Mouse (Mus musculus) lung, embryonic 16.5 days (tissue): Measurements from ENCODE around the gene Ankrd11. TPM values are rescaled to one million over a fixed set of nuclear protein-coding genes. Genes with fewer than 3 reads are reported as not detected.

Source experiments
- ATAC-seq: fragments of 200-750 bp; cut with Nextera tagmentation; 2 replicates; pipeline ENCODE4 v1.8.0; 2017; ENCODE audit warnings: low read depth, mild to moderate bottlenecking, moderate library complexity
- H3K27ac ChIP-seq: fragments of 300-500 bp; sonication (generic); 2 replicates; pipeline ENCODE4 v1.5.1; 2014; ENCODE audit warnings: mild to moderate bottlenecking, control low read depth, low read length
- H3K27me3 ChIP-seq: fragments of 300-500 bp; sonication (generic); 2 replicates; pipeline ENCODE4 v1.6.1; 2014; ENCODE audit warnings: low read depth, low read length, mixed read lengths; ENCODE audit not compliant: control insufficient read depth, insufficient read depth
- H3K36me3 ChIP-seq: fragments of 300-500 bp; sonication (generic); 2 replicates; pipeline ENCODE4 v1.6.1; 2014; ENCODE audit warnings: low read length; ENCODE audit not compliant: control insufficient read depth, insufficient read depth
- H3K4me1 ChIP-seq: fragments of 300-500 bp; sonication (generic); replicated peaks from 2 replicates; pipeline ENCODE4 v1.6.1; 2014; ENCODE audit warnings: low read length, mixed read lengths; ENCODE audit not compliant: control insufficient read depth, insufficient read depth
- H3K4me2 ChIP-seq: fragments of 300-500 bp; sonication (generic); 2 replicates; pipeline ENCODE4 v1.6.1; 2014; ENCODE audit warnings: low read depth, low read length, control low read depth
- H3K4me3 ChIP-seq: fragments of 300-500 bp; sonication (generic); 2 replicates; pipeline ENCODE4 v1.5.1; 2014; ENCODE audit warnings: mild to moderate bottlenecking, low read length, control low read depth
- H3K9ac ChIP-seq: fragments of 300-500 bp; sonication (generic); 2 replicates; pipeline ENCODE4 v1.6.1; 2014; ENCODE audit warnings: low read length, control low read depth
- H3K9me3 ChIP-seq: fragments of 300-500 bp; sonication (generic); 2 replicates; pipeline ENCODE4 v1.6.1; 2016; ENCODE audit warnings: low read length; ENCODE audit not compliant: control insufficient read depth
- WGBS: fragments of 180-500 bp; shearing (Covaris S2); extraction: QIAGEN DNeasy Blood & Tissue Kit; methylation state at CpG from one replicate; pipeline ENCODE4 v1.1.7; 2014; 5-methylcytosine and 5-hydroxymethylcytosine counted together
- polyA plus RNA-seq: library from polyadenylated mRNA; unstranded; fragments of >200 nt; fragmentation: Nextera tagmentation; extraction: Ambion mirVana; gene quantifications from 2 replicates; pipeline ENCODE4 v1.2.1, GENCODE M21; 2015

Ankrd11 gene
- polyA plus RNA-seq, 1 experiment from 2014 or later = 23.9 TPM

DNA sequence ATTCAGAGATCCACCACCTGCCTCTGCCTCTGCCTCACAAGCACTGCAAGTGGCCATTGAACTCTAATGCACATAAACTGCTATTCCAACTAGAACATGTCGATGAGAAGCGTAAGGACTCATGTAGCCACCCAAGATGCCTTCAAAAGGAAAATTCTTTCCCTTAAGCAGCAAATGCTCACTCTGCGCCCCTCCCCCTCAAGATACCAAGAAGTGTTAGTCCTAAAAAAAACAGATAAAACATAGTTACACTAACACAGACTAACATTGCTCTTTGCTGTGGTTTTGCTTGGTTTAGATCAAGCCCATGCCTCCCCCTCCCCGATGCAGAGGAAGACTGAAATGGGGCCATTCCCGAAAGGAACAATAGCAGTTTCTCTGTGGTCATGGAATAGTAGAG, 90.6 kb downstream of the Ankrd11 start:
- peaks cover 13% of the 10 kb centered on the region for H3K4me1 ChIP-seq
- ATAC-seq = no peak

DNA sequence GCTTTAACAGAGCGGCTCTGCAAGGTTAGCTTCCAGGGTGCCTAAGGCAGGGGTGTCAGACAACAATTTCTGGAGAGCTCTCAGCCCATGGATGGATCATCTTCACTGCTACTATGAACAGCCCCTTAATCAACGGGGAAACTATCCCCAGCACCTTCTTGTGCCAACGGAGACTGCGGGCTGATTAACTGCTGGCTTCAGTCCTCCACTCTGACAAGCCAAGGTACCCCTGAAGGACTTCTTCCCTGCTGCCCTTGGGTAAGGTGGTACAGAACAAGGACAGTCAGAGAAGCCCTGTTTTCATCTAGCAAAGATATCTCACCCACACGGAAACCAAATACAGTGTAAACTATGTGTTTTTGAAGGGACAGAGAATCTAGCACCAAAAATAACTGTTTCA, 92.4 kb downstream of the Ankrd11 start:
- Histone ChIP-seq H3K4me2 (no peak overlapping the region), H3K4me1 (peaks cover 13% of the 10 kb centered on the region), H3K27ac (no peak overlapping the region), H3K9me3 (no peaks in the 10 kb centered on the region), H3K9ac (no peak overlapping the region), H3K36me3 (no peaks in the 10 kb centered on the region), H3K4me3 (no peak overlapping the region), H3K27me3 (no peaks in the 10 kb centered on the region)
- 64% methylated on average over 5 of the region's 5 CpGs for WGBS
- no peak for ATAC-seq

More for the DNA sequence above, 90.6 kb downstream of the Ankrd11 start:
- 71% methylated on average over 5 of the region's 5 CpGs for WGBS
- Histone ChIP-seq H3K4me3 (no peak overlapping the region), H3K27me3 (no peaks in the 10 kb centered on the region), H3K9ac (no peak overlapping the region), H3K9me3 (no peaks in the 10 kb centered on the region), H3K27ac (no peak overlapping the region), H3K36me3 (no peaks in the 10 kb centered on the region), H3K4me2 (no peak overlapping the region)

DNA sequence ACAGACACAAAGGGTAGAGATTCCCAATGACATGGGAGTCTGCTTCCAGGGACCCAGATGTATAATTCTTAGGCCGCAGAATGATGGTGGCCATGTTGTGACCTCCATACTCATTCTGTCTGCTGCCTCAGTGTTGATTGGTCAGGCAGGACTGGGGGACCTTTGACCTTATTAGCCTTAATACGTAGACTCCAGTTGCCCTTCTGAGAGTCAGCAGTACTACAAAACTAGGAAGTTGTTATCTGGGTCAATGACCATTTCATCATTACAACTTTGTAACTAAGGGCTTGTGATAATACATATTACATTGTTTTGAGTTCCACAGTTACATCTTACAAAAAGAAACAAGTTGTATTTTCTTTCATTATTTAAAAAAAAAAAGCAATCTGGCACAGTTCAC, 96.3 kb downstream of the Ankrd11 start:
- no peak overlapping the region for H3K4me2 ChIP-seq
- peaks cover 13% of the 10 kb centered on the region for H3K4me1 ChIP-seq
- H3K9ac ChIP-seq = no peak overlapping the region
- H3K27me3 ChIP-seq = no peaks in the 10 kb centered on the region
- no peak overlapping the region for H3K4me3 ChIP-seq
- H3K36me3 ChIP-seq = no peaks in the 10 kb centered on the region
- H3K9me3 ChIP-seq = no peaks in the 10 kb centered on the region
- no peak for ATAC-seq
- WGBS = 80% methylated on average over 2 of the region's 2 CpGs
- H3K27ac ChIP-seq = no peak overlapping the region

DNA sequence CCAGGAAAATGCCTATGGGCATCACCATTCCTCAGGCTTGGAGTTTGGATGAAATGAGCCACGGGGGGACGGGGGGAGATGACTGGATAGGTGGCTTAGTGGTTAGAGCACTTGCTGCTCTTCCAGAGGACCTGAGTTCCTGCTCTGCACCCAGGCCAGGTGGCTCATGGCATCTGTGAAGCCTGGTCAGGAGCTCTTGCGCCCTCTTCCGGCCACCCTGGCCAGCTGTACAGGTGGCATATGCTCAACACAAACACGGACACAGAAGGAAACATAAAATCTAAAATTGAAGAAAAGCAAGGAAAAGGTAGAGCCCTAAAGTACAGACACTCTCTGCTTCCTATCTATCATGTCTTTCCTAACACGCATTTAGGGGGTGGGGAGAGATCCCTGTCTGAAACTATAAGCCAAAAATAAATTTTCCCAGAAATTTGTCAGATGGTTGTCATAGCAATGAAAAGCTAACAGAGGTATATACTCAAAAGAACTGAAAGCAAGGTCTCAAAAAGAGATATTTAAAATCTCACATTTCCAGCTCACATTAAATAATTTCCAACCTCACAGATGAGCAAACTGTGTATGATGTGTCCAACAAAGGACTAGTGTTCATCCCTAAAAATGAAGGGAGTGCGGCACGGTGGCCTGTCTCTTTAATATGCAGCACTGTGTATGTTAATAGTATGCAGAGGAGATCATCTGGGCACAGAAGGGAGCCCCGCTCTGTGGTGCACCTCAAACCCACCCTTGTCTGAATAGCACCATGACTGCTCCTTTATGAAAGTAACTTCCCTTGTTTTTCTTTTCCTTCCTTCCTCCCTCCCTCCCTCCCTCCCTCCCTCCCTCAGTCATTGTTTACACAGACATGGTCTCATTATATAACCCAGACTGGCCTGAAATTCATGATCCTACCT, 99.0 kb downstream of the Ankrd11 start:
- Histone ChIP-seq H3K27ac (no peak overlapping the region), H3K9ac (no peak overlapping the region), H3K4me2 (no peak overlapping the region), H3K36me3 (no peaks in the 10 kb centered on the region), H3K9me3 (no peaks in the 10 kb centered on the region), H3K4me1 (peaks cover 8% of the 10 kb centered on the region; the same call in 1 of the 2 replicates), H3K27me3 (no peaks in the 10 kb centered on the region), H3K4me3 (no peak overlapping the region)
- 75% methylated on average over 9 of the region's 9 CpGs for WGBS
- no peak for ATAC-seq

DNA sequence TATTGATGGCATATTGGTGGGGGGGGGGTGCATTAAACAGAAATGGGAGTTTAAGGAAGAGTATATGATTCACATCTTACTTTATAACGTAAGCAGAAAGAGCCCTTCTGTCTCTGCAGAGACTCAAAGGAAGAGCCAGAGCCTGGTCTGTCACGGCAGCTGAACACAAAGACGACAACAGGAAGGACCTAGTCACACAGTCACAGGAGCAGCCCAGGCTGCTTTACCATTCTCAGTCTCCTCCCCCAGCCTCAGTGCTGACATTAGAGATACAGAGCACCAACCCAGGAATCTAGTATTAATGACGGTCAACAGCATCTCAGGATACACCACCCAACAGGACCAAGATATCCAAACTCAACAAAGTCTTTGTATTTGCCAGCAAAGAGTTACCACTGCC, 103.5 kb downstream of the Ankrd11 start:
- WGBS = 44% methylated on average over 4 of the region's 4 CpGs
- no peaks in the 10 kb centered on the region for H3K9me3 ChIP-seq
- H3K36me3 ChIP-seq = no peaks in the 10 kb centered on the region
- no peak overlapping the region for H3K4me3 ChIP-seq
- no peak overlapping the region for H3K9ac ChIP-seq
- H3K27me3 ChIP-seq = no peaks in the 10 kb centered on the region
- H3K27ac ChIP-seq = no peak overlapping the region
- 0 out of 2 replicates have a peak, but pooled peaks have one; percentile 36 for ATAC-seq
- no peak overlapping the region for H3K4me2 ChIP-seq
- peaks cover 30% of the 10 kb centered on the region; the same call in 1 of the 2 replicates for H3K4me1 ChIP-seq

DNA sequence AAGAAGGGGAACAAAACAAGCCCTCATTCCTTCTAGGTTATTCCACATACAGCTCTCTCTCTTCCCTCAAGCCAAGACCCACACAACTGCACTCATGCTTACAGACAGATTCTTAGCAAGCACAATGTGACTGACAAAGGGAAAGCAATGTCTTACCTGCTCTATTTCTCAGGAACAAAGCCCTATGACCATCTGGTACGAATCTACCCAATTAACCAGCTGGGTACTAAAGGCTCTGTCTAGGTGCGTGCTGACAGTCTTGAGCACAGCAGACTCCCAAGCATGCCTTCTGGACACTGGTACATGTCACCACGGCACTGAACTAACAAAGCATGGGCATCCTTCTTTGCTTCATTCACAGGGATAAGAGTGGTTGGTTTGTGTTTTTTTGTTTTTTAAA, 103.9 kb downstream of the Ankrd11 start:
- Histone ChIP-seq H3K27ac (no peak overlapping the region; the same call in 1 of the 2 replicates), H3K9ac (no peak overlapping the region), H3K27me3 (no peaks in the 10 kb centered on the region), H3K4me2 (no peak overlapping the region), H3K36me3 (no peaks in the 10 kb centered on the region), H3K4me1 (peaks cover 30% of the 10 kb centered on the region; the same call in 1 of the 2 replicates), H3K4me3 (no peak overlapping the region), H3K9me3 (no peaks in the 10 kb centered on the region)
- ATAC-seq = no peak
- 77% methylated on average over 3 of the region's 3 CpGs for WGBS

DNA sequence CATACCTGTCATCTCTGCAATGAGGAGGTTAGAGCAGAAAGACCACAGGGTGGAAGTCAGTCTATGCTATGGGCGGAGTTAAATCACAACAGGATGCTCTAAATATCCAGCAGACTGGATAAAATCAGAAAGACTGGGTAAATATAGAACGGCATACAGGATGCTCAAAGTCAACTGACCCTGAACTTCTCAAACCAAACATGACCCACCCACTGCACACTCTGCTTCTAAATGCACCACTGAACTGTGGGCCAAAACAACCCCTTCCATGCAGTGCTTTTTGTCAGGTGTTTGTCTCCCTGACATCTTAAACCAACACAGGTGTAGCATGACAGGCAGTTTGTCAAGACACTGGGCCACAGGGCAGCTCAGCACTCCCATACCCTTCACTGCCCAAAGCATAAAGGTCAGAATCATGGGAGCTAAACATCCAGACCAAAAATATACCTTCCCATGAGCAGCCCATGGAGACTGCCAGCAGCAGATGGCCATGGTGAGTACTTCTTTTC, 104.5 kb downstream of the Ankrd11 start:
- Histone ChIP-seq H3K9me3 (no peaks in the 10 kb centered on the region), H3K36me3 (no peaks in the 10 kb centered on the region), H3K4me1 (peaks cover 32% of the 10 kb centered on the region; the same call in 1 of the 2 replicates), H3K27ac (no peak overlapping the region), H3K27me3 (no peaks in the 10 kb centered on the region), H3K9ac (no peak overlapping the region), H3K4me3 (no peak overlapping the region), H3K4me2 (no peak overlapping the region)
- 59% methylated on average over 2 of the region's 2 CpGs for whole genome bisulfite sequencing
- 0 out of 2 replicates have a peak, but pooled peaks have one; percentile 31 for ATAC-seq

DNA sequence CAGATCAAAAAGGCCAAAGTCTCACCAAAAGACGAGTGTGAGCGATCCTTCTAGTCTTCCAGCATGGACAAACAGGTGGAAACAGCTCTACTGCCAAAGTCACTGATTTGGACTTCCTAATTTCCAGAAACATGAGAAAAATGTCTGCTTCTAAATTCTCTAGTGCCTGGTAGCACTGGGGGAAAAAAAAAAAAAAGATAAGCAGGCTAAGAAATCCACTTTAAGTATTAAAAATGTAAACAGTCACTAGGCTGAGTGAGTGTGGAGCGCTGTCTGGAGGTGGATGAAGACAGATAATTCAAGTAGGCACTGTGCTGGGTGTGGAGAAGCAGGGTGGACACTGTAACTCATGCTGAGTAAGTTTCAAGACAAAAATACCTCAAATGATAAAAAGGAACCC, 106.2 kb downstream of the Ankrd11 start:
- 44% methylated on average over 3 of the region's 3 CpGs for WGBS
- no peaks in the 10 kb centered on the region for H3K9me3 ChIP-seq
- H3K27ac ChIP-seq = no peak overlapping the region
- no peak for ATAC-seq
- no peak overlapping the region for H3K4me3 ChIP-seq
- no peak overlapping the region for H3K4me2 ChIP-seq
- H3K4me1 ChIP-seq = peaks cover 33% of the 10 kb centered on the region; the same call in 1 of the 2 replicates
- H3K27me3 ChIP-seq = no peaks in the 10 kb centered on the region
- no peaks in the 10 kb centered on the region for H3K36me3 ChIP-seq
- H3K9ac ChIP-seq = no peak overlapping the region

DNA sequence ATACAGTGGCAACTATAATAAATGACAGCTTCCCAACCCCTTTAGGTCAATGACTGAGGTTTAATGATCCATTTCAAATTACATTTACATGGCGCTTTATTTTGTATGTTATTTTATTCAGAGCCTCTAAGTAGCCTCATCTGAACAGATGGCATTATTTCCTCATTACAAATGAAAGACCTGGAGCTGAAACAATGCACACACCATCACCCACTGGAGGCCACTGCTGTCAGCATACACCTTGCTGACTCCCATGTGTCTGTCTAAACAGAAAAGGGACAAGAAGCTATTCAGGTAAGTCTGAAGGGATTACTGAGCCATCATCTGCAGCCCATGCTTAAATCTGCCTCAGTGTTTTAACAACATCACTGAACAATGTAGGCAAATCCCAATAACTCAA, 107.0 kb downstream of the Ankrd11 start:
- H3K9ac ChIP-seq = no peak overlapping the region

More for the DNA sequence above, 107.0 kb downstream of the Ankrd11 start:
- H3K9me3 ChIP-seq = no peaks in the 10 kb centered on the region
- no peak overlapping the region for H3K27ac ChIP-seq
- H3K36me3 ChIP-seq = no peaks in the 10 kb centered on the region
- H3K4me2 ChIP-seq = no peak overlapping the region
- H3K4me1 ChIP-seq = peaks cover 33% of the 10 kb centered on the region; the same call in 1 of the 2 replicates
- no peak overlapping the region for H3K4me3 ChIP-seq
- no peaks in the 10 kb centered on the region for H3K27me3 ChIP-seq
- 89% methylated on average over 1 of the region's 1 CpGs for WGBS
- no peak for ATAC-seq
